Mouse (Mus musculus) stomach, embryonic 15.5 days (tissue): ENCODE measurements around the gene Tmcc1. TPM values are rescaled to one million over a fixed set of nuclear protein-coding genes. Genes with fewer than 3 reads are reported as not detected.

Experiments used
- ATAC-seq: fragments of 200-750 bp; cut with Nextera tagmentation; 2 replicates; pipeline ENCODE4 v1.8.0; 2017; ENCODE audit warnings: low read depth, moderate number of reproducible peaks, moderate TSS enrichment; ENCODE audit not compliant: insufficient read depth, low FRiP score
- H3K27ac ChIP-seq: fragments of 300-500 bp; sonication (generic); 2 replicates; pipeline ENCODE4 v1.5.1; 2015; ENCODE audit warnings: mild to moderate bottlenecking, inconsistent platforms
- H3K27me3 ChIP-seq: fragments of 300-500 bp; sonication (generic); replicated peaks from 2 replicates; pipeline ENCODE4 v1.6.1; 2015; ENCODE audit warnings: inconsistent platforms
- H3K36me3 ChIP-seq: fragments of 300-500 bp; sonication (generic); 2 replicates; pipeline ENCODE4 v1.6.1; 2015; ENCODE audit warnings: inconsistent platforms
- H3K4me1 ChIP-seq: fragments of 300-500 bp; sonication (generic); 2 replicates; pipeline ENCODE4 v1.6.1; 2015; ENCODE audit warnings: inconsistent platforms
- H3K4me2 ChIP-seq: fragments of 300-500 bp; sonication (generic); 2 replicates; pipeline ENCODE4 v1.6.1; 2015; ENCODE audit warnings: mild to moderate bottlenecking, inconsistent platforms
- H3K4me3 ChIP-seq: fragments of 300-500 bp; sonication (generic); replicated peaks from 2 replicates; pipeline ENCODE4 v1.5.1; 2015; ENCODE audit warnings: inconsistent platforms
- H3K9ac ChIP-seq: fragments of 300-500 bp; sonication (generic); 2 replicates; pipeline ENCODE4 v1.6.1; 2015; ENCODE audit warnings: inconsistent platforms
- H3K9me3 ChIP-seq: fragments of 300-500 bp; sonication (generic); 2 replicates; pipeline ENCODE4 v1.6.1; 2016; ENCODE audit warnings: inconsistent platforms
- WGBS: fragments of 180-500 bp; shearing (Covaris S2); methylation state at CpG from one replicate; pipeline ENCODE4 v1.1.7; 2015; 5-methylcytosine and 5-hydroxymethylcytosine counted together
- polyA plus RNA-seq: library from polyadenylated mRNA; unstranded; fragments of >200 nt; fragmentation: Nextera tagmentation; extraction: Ambion mirVana; gene quantifications from 2 replicates; pipeline ENCODE4 v1.2.1, GENCODE M21; 2015

Gene Tmcc1
- polyA plus RNA-seq, 1 experiment from 2014 or later = 19.1 TPM

- H3K27ac ChIP-seq = no peak overlapping the region
- WGBS = 77% methylated on average over 16 of the region's 16 CpGs
Observed at GRCm38 (mm10) chr6:115973881-115974662, 219.2 kb downstream of the Tmcc1 start.

GRCm38 (mm10) chr6:115973139-115973875 is 220.0 kb downstream of the Tmcc1 start:
- H3K9ac ChIP-seq = no peak overlapping the region
- H3K9me3 ChIP-seq = no peaks in the 10 kb centered on the region
- H3K4me3 ChIP-seq = no peak overlapping the region
- H3K27me3 ChIP-seq = no peaks in the 10 kb centered on the region
- no peak overlapping the region for H3K27ac ChIP-seq
- H3K4me1 ChIP-seq = peaks cover 17% of the 10 kb centered on the region
- ATAC-seq = no peak
- H3K4me2 ChIP-seq = no peak overlapping the region
- H3K36me3 ChIP-seq = peaks cover 6% of the 10 kb centered on the region; the same call in 1 of the 2 replicates
- WGBS = 86% methylated on average over 15 of the region's 15 CpGs

More at GRCm38 (mm10) chr6:115973881-115974662, 219.2 kb downstream of the Tmcc1 start:
- Histone ChIP-seq H3K4me1 (peaks cover 17% of the 10 kb centered on the region), H3K9ac (no peak overlapping the region), H3K4me3 (no peak overlapping the region), H3K36me3 (peaks cover 6% of the 10 kb centered on the region; the same call in 1 of the 2 replicates), H3K27me3 (no peaks in the 10 kb centered on the region), H3K4me2 (no peak overlapping the region), H3K9me3 (no peaks in the 10 kb centered on the region)
- ATAC-seq = no peak

- peaks cover 17% of the 10 kb centered on the region for H3K4me1 ChIP-seq
- H3K27ac ChIP-seq = no peak overlapping the region
- ATAC-seq = no peak
Observed at GRCm38 (mm10) chr6:115972083-115972764, 221.1 kb downstream of the Tmcc1 start.

GRCm38 (mm10) chr6:115971273-115972060 is 221.8 kb downstream of the Tmcc1 start:
- no peaks in the 10 kb centered on the region for H3K9me3 ChIP-seq
- peaks cover 6% of the 10 kb centered on the region; the same call in 1 of the 2 replicates for H3K36me3 ChIP-seq
- no peak overlapping the region for H3K4me2 ChIP-seq
- 46% methylated on average over 13 of the region's 13 CpGs for WGBS
- H3K9ac ChIP-seq = no peak overlapping the region
- peaks cover 17% of the 10 kb centered on the region for H3K4me1 ChIP-seq
- H3K27ac ChIP-seq = no peak overlapping the region
- no peak overlapping the region for H3K4me3 ChIP-seq
- no peaks in the 10 kb centered on the region for H3K27me3 ChIP-seq
- ATAC-seq = no peak

More at GRCm38 (mm10) chr6:115972083-115972764, 221.1 kb downstream of the Tmcc1 start:
- 79% methylated on average over 7 of the region's 7 CpGs for WGBS
- H3K4me2 ChIP-seq = no peak overlapping the region
- no peak overlapping the region for H3K9ac ChIP-seq
- H3K27me3 ChIP-seq = no peaks in the 10 kb centered on the region
- H3K36me3 ChIP-seq = peaks cover 6% of the 10 kb centered on the region; the same call in 1 of the 2 replicates
- no peaks in the 10 kb centered on the region for H3K9me3 ChIP-seq
- no peak overlapping the region for H3K4me3 ChIP-seq

GRCm38 (mm10) chr6:115969952-115970351 is 223.3 kb downstream of the Tmcc1 start:
- peaks cover 4% of the 10 kb centered on the region; the same call in 1 of the 2 replicates for H3K36me3 ChIP-seq

GRCm38 (mm10) chr6:115969103-115969502 is 224.2 kb downstream of the Tmcc1 start:
- 69% methylated on average over 9 of the region's 9 CpGs for WGBS
- Histone ChIP-seq H3K9me3 (no peaks in the 10 kb centered on the region), H3K4me2 (no peak overlapping the region), H3K36me3 (peaks cover 7% of the 10 kb centered on the region; the same call in 1 of the 2 replicates), H3K27me3 (no peaks in the 10 kb centered on the region), H3K9ac (no peak overlapping the region), H3K27ac (no peak overlapping the region), H3K4me1 (peaks cover 17% of the 10 kb centered on the region), H3K4me3 (no peak overlapping the region)
- no peak for ATAC-seq

More at GRCm38 (mm10) chr6:115969952-115970351, 223.3 kb downstream of the Tmcc1 start:
- Histone ChIP-seq H3K4me3 (no peak overlapping the region), H3K9me3 (no peaks in the 10 kb centered on the region), H3K27me3 (no peaks in the 10 kb centered on the region), H3K4me2 (no peak overlapping the region), H3K4me1 (peaks cover 17% of the 10 kb centered on the region), H3K27ac (no peak overlapping the region), H3K9ac (no peak overlapping the region)
- no peak for ATAC-seq
- 60% methylated on average over 6 of the region's 6 CpGs for WGBS

GRCm38 (mm10) chr6:115968700-115969099 is 224.6 kb downstream of the Tmcc1 start:
- 80% methylated on average over 6 of the region's 6 CpGs for WGBS
- H3K36me3 ChIP-seq = peaks cover 8% of the 10 kb centered on the region; the same call in 1 of the 2 replicates
- H3K27ac ChIP-seq = no peak overlapping the region

More at GRCm38 (mm10) chr6:115968700-115969099, 224.6 kb downstream of the Tmcc1 start:
- ATAC-seq = no peak
- H3K4me1 ChIP-seq = peaks cover 17% of the 10 kb centered on the region
- no peak overlapping the region for H3K4me3 ChIP-seq
- no peaks in the 10 kb centered on the region for H3K27me3 ChIP-seq
- no peak overlapping the region for H3K9ac ChIP-seq
- no peaks in the 10 kb centered on the region for H3K9me3 ChIP-seq
- H3K4me2 ChIP-seq = no peak overlapping the region

Other genes starting within 250 kb of the Tmcc1 start
- not detected in 2 replicates for gene H1foo, start 248.5 kb downstream of the Tmcc1 start, polyA plus RNA-seq
- 31.3 and 37.7 TPM in 2 replicates for gene Plxnd1, start 198.5 kb downstream of the Tmcc1 start, polyA plus RNA-seq
- gene Washc2, start 14.6 kb upstream of the Tmcc1 start, polyA plus RNA-seq = 36.7 and 39.8 TPM in 2 replicates
- 5.1 and 5.2 TPM in 2 replicates for gene Zfand4, start 70.7 kb upstream of the Tmcc1 start, polyA plus RNA-seq
- 33.6 and 38.2 TPM in 2 replicates for gene March8, start 144.5 kb upstream of the Tmcc1 start, polyA plus RNA-seq